Mouse (Mus musculus) forebrain, embryonic 15.5 days (tissue): ENCODE data around the gene Zfp111. TPM values are rescaled to one million over a fixed set of nuclear protein-coding genes. Genes with fewer than 3 reads are reported as not detected.

Source experiments
- ATAC-seq: fragments of 200-750 bp; cut with Nextera tagmentation; replicated peaks from 2 replicates; pipeline ENCODE4 v1.8.0; 2017; ENCODE audit warnings: mild to moderate bottlenecking, moderate TSS enrichment, moderate library complexity
- H3K27ac ChIP-seq: fragments of 300-500 bp; sonication (generic); replicated peaks from 2 replicates; pipeline ENCODE4 v1.5.1; 2015; ENCODE audit warnings: mild to moderate bottlenecking, inconsistent platforms
- H3K27me3 ChIP-seq: fragments of 300-500 bp; sonication (generic); 2 replicates; pipeline ENCODE4 v1.6.1; 2015; ENCODE audit warnings: inconsistent platforms
- H3K36me3 ChIP-seq: fragments of 300-500 bp; sonication (generic); 2 replicates; pipeline ENCODE4 v1.6.1; 2015; ENCODE audit warnings: mild to moderate bottlenecking, inconsistent platforms
- H3K4me1 ChIP-seq: fragments of 300-500 bp; sonication (generic); 2 replicates; pipeline ENCODE4 v1.6.1; 2015; ENCODE audit warnings: inconsistent platforms
- H3K4me2 ChIP-seq: fragments of 300-500 bp; sonication (generic); replicated peaks from 2 replicates; pipeline ENCODE4 v1.6.1; 2015; ENCODE audit warnings: mild to moderate bottlenecking, inconsistent platforms
- H3K4me3 ChIP-seq: fragments of 300-500 bp; sonication (generic); 2 replicates; pipeline ENCODE4 v1.5.1; 2015; ENCODE audit warnings: mild to moderate bottlenecking, inconsistent platforms
- H3K9ac ChIP-seq: fragments of 300-500 bp; sonication (generic); replicated peaks from 2 replicates; pipeline ENCODE4 v1.6.1; 2015; ENCODE audit warnings: mild to moderate bottlenecking, inconsistent platforms
- H3K9me3 ChIP-seq: fragments of 300-500 bp; sonication (generic); 2 replicates; pipeline ENCODE4 v1.6.1; 2016; ENCODE audit warnings: inconsistent platforms
- WGBS: fragments of 180-500 bp; shearing (Covaris S2); methylation state at CpG from one replicate; pipeline ENCODE4 v1.1.7; 2015; ENCODE audit warnings: mixed read lengths; 5-methylcytosine and 5-hydroxymethylcytosine counted together
- polyA plus RNA-seq: library from polyadenylated mRNA; unstranded; fragments of >200 nt; fragmentation: Nextera tagmentation; extraction: Ambion mirVana; gene quantifications from 2 replicates; pipeline ENCODE4 v1.2.1, GENCODE M21; 2015

The Zfp111 gene
- polyA plus RNA-seq, 1 experiment from 2014 or later = 7.6 TPM

DNA sequence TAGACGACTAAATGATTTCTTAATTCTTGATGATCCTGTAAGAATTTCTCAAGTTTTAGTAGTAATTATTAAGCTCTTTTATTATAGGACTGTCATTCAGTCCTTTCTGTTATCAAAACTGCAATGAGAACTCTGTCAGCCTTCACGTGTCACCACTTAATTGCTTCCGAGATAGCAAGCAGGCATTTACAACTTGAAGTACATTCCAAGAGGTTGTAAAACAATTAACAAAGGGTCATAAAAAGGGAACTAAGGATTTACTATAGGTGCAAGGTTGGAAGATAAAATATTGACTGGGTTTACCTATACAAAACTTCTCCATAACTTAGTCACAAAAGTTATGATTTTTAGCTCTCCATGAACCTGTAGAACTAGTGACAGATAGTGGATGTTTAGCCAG lies 18.1 kb downstream of the Zfp111 start:
- peaks cover 36% of the 10 kb centered on the region for H3K36me3 ChIP-seq
- 94% methylated on average over 3 of the region's 3 CpGs for WGBS
- H3K27me3 ChIP-seq = no peaks in the 10 kb centered on the region
- H3K9ac ChIP-seq = no peak overlapping the region
- no peaks in the 10 kb centered on the region for H3K4me1 ChIP-seq
- ATAC-seq = no peak
- H3K9me3 ChIP-seq = no peaks in the 10 kb centered on the region
- no peak overlapping the region for H3K27ac ChIP-seq
- no peak overlapping the region for H3K4me2 ChIP-seq
- no peak overlapping the region for H3K4me3 ChIP-seq

DNA sequence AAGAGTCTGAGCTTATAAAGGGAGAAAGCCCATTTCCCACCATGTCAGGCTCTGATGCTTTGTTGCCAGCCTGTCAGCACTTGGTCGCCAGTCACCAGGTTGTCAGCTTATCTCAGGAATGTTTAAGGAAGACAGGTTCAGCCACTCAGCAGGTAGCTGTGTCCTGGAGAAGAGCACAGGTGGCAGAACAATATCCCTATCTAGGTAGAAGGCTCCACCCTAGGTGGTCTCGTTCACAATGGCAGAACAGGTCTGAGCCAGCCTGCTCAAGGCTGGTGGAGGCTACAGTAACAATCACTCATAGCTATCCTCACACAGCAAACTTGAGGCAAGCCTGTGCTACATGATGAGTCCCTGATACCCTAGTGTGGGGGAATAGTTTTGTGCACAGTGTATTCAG lies 19.9 kb downstream of the Zfp111 start:
- ATAC-seq = no peak
- no peaks in the 10 kb centered on the region for H3K27me3 ChIP-seq

DNA sequence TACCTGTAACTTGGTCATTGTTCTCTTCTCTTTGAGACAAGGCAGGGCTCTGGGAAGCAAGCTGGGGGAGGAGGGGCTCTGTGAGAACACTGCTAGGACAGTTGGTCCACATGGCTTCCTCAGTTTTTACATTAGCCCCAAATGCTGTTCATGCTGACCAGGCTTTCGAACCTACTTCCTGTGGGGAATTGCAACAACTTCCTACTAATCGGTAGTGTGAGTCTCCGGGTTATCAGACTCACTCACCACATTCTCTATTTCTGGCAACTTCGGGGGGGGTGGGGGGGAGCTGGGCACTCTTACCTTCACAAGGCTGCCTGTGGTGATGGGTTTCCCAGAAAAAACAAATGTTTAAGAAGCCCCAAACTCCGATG lies 21.7 kb downstream of the Zfp111 start:
- Histone ChIP-seq H3K9me3 (no peaks in the 10 kb centered on the region), H3K36me3 (peaks cover 19% of the 10 kb centered on the region), H3K9ac (no peak overlapping the region), H3K27me3 (no peaks in the 10 kb centered on the region), H3K4me3 (no peak overlapping the region), H3K4me2 (no peak overlapping the region), H3K27ac (no peak overlapping the region), H3K4me1 (no peaks in the 10 kb centered on the region)
- 85% methylated on average over 5 of the region's 5 CpGs for WGBS
- ATAC-seq = no peak

More for the DNA sequence above, 19.9 kb downstream of the Zfp111 start:
- Histone ChIP-seq H3K4me2 (no peak overlapping the region), H3K4me3 (no peak overlapping the region), H3K9me3 (no peaks in the 10 kb centered on the region), H3K9ac (no peak overlapping the region), H3K36me3 (peaks cover 23% of the 10 kb centered on the region), H3K27ac (no peak overlapping the region), H3K4me1 (no peaks in the 10 kb centered on the region)
- 86% methylated on average over 2 of the region's 2 CpGs for WGBS

DNA sequence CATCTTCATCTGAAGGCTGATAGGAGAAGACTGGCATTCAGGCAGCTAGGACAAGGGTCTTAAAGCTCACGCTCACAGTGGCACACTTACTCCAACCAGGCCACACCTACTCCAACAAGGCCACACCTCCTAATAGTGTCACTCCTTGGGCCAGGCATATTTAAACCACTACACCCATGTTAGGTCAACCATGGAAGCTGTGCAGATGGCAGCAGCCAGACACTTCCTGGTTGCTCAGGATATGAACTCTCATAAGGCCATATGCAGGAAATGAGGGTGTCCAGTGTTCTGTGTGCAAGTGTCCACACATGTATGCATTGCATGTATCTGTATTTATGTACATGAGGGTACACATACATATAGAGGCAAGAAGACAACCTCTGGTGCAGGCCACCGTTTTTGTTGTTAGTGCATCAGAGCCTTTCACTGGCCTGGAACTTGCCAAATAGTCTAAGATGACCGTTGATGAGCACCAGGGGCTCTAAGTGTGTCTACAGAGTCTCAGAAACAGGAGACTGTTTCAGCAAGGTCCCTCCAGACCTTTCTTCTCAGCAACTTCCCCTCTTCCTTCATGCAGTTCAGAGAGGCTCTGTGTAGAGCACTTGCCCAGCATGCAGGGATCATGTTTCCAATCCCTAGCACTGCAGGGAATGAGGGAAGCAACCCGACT lies 22.2 kb downstream of the Zfp111 start:
- H3K4me1 ChIP-seq = no peaks in the 10 kb centered on the region
- no peak overlapping the region for H3K4me3 ChIP-seq
- no peak overlapping the region for H3K27ac ChIP-seq
- H3K4me2 ChIP-seq = no peak overlapping the region
- H3K27me3 ChIP-seq = no peaks in the 10 kb centered on the region
- peaks cover 15% of the 10 kb centered on the region for H3K36me3 ChIP-seq
- 65% methylated on average over 4 of the region's 4 CpGs for WGBS
- no peak for ATAC-seq
- no peaks in the 10 kb centered on the region for H3K9me3 ChIP-seq
- H3K9ac ChIP-seq = no peak overlapping the region

GRCm38 (mm10) chr7:24187611-24188010 lies 23.6 kb downstream of the Zfp111 start:
- Histone ChIP-seq H3K9ac (no peak overlapping the region), H3K4me2 (no peak overlapping the region), H3K27me3 (no peaks in the 10 kb centered on the region), H3K36me3 (0 out of 2 replicates have a peak, but pooled peaks cover 4% of the 10 kb centered on the region), H3K27ac (no peak overlapping the region), H3K4me1 (no peaks in the 10 kb centered on the region), H3K4me3 (no peak overlapping the region), H3K9me3 (no peaks in the 10 kb centered on the region)
- WGBS = 71% methylated on average over 1 of the region's 1 CpGs
- ATAC-seq = no peak

GRCm38 (mm10) chr7:24175337-24175711 lies 35.9 kb downstream of the Zfp111 start:
- Histone ChIP-seq H3K4me2 (peak overlapping the region; percentile 57), H3K9ac (peak overlapping the region; percentile 68; the same call in 1 of the 2 replicates), H3K4me1 (peaks cover 12% of the 10 kb centered on the region), H3K4me3 (peak overlapping the region; percentile 81), H3K36me3 (no peaks in the 10 kb centered on the region), H3K9me3 (no peaks in the 10 kb centered on the region), H3K27me3 (no peaks in the 10 kb centered on the region), H3K27ac (peak overlapping the region; percentile 79)
- 60% methylated on average over 6 of the region's 6 CpGs for WGBS
- peak; percentile 50 for ATAC-seq

- peak; percentile 94 for ATAC-seq
- H3K27me3 ChIP-seq = no peaks in the 10 kb centered on the region
- peak within 1 kb of the TSS; percentile 81 for H3K4me3 ChIP-seq
- H3K4me1 ChIP-seq = peaks cover 12% of the 10 kb centered on the region
- WGBS = 11% methylated on average over 23 of the region's 23 CpGs
- H3K4me2 ChIP-seq = peak within 1 kb of the TSS; percentile 57
- no peaks in the 10 kb centered on the region for H3K9me3 ChIP-seq
- no peaks in the 10 kb centered on the region for H3K36me3 ChIP-seq
- peak within 1 kb of the TSS; percentile 68 for H3K9ac ChIP-seq
- peak within 1 kb of the TSS; percentile 79 for H3K27ac ChIP-seq
Measured at GRCm38 (mm10) chr7:24174618-24175336, 36.5 kb downstream of the Zfp111 start, which contains the start of gene Zfp114. Gene Zfp114, plus strand, starts transcription at chr7:24175060.

GRCm38 (mm10) chr7:24172191-24172590 lies 39.1 kb downstream of the Zfp111 start:
- Histone ChIP-seq H3K36me3 (no peaks in the 10 kb centered on the region), H3K9me3 (no peaks in the 10 kb centered on the region), H3K27ac (no peak overlapping the region), H3K4me1 (peaks cover 12% of the 10 kb centered on the region), H3K4me3 (no peak overlapping the region), H3K4me2 (no peak overlapping the region), H3K9ac (no peak overlapping the region), H3K27me3 (no peaks in the 10 kb centered on the region)
- 68% methylated on average over 4 of the region's 4 CpGs for WGBS
- ATAC-seq = no peak

GRCm38 (mm10) chr7:24153272-24153671 lies 58.0 kb downstream of the Zfp111 start:
- no peak overlapping the region for H3K4me3 ChIP-seq
- no peak overlapping the region for H3K4me2 ChIP-seq
- no peak overlapping the region for H3K27ac ChIP-seq
- no peaks in the 10 kb centered on the region for H3K9me3 ChIP-seq
- H3K9ac ChIP-seq = no peak overlapping the region
- no peak for ATAC-seq
- no peaks in the 10 kb centered on the region for H3K27me3 ChIP-seq
- WGBS = 11% methylated on average over 1 of the region's 1 CpGs
- H3K4me1 ChIP-seq = no peaks in the 10 kb centered on the region
- no peaks in the 10 kb centered on the region for H3K36me3 ChIP-seq

Other genes with a start within 250 kb of the Zfp111 start
- gene Vmn1r181, start 236.8 kb downstream of the Zfp111 start, polyA plus RNA-seq = not detected in 2 replicates
- gene V1rd19, start 209.8 kb downstream of the Zfp111 start, polyA plus RNA-seq = not detected in 2 replicates
- gene Vmn1r183, start 158.2 kb downstream of the Zfp111 start, polyA plus RNA-seq = not detected in 2 replicates
- gene Zfp180, start 129.5 kb downstream of the Zfp111 start, polyA plus RNA-seq = 35.9 and 39.5 TPM in 2 replicates
- 10.4 and 11.0 TPM in 2 replicates for gene Zfp112, start 99.1 kb downstream of the Zfp111 start, polyA plus RNA-seq
- 23.2 and 27.3 TPM in 2 replicates for gene Zfp235, start 77.3 kb downstream of the Zfp111 start, polyA plus RNA-seq
- 9.0 TPM in 2 replicates for gene Zfp114, start 36.4 kb downstream of the Zfp111 start, polyA plus RNA-seq
- gene Zfp109, start 26.1 kb upstream of the Zfp111 start, polyA plus RNA-seq = 4.6 and 6.2 TPM in 2 replicates
- 4.1 and 5.3 TPM in 2 replicates for gene Zfp108, start 43.4 kb upstream of the Zfp111 start, polyA plus RNA-seq
- 9.3 and 12.1 TPM in 2 replicates for gene Zfp93, start 59.0 kb upstream of the Zfp111 start, polyA plus RNA-seq
- 51.2 and 59.0 TPM in 2 replicates for gene Zfp61, start 89.8 kb upstream of the Zfp111 start, polyA plus RNA-seq
- 24.5 and 24.7 TPM in 2 replicates for gene Zfp94, start 105.2 kb upstream of the Zfp111 start, polyA plus RNA-seq
- not detected in 2 replicates for gene Tescl, start 122.5 kb upstream of the Zfp111 start, polyA plus RNA-seq
- gene Lypd5, start 137.8 kb upstream of the Zfp111 start, polyA plus RNA-seq = not detected in 2 replicates
- 0.56 and 0.63 TPM in 2 replicates for gene Kcnn4, start 158.8 kb upstream of the Zfp111 start, polyA plus RNA-seq
- 33.4 and 36.6 TPM in 2 replicates for gene Smg9, start 188.2 kb upstream of the Zfp111 start, polyA plus RNA-seq
- gene Irgc1, start 240.9 kb upstream of the Zfp111 start, polyA plus RNA-seq = not detected in 2 replicates